Mouse (Mus musculus) liver (tissue): Measurements from ENCODE around the gene Tut4.

Experiments
- DNase-seq: peaks from one replicate; pipeline ENCODE4 v3.0.0-alpha.2; 2020; ENCODE audit warnings: mixed read lengths

Gene Tut4

DNA sequence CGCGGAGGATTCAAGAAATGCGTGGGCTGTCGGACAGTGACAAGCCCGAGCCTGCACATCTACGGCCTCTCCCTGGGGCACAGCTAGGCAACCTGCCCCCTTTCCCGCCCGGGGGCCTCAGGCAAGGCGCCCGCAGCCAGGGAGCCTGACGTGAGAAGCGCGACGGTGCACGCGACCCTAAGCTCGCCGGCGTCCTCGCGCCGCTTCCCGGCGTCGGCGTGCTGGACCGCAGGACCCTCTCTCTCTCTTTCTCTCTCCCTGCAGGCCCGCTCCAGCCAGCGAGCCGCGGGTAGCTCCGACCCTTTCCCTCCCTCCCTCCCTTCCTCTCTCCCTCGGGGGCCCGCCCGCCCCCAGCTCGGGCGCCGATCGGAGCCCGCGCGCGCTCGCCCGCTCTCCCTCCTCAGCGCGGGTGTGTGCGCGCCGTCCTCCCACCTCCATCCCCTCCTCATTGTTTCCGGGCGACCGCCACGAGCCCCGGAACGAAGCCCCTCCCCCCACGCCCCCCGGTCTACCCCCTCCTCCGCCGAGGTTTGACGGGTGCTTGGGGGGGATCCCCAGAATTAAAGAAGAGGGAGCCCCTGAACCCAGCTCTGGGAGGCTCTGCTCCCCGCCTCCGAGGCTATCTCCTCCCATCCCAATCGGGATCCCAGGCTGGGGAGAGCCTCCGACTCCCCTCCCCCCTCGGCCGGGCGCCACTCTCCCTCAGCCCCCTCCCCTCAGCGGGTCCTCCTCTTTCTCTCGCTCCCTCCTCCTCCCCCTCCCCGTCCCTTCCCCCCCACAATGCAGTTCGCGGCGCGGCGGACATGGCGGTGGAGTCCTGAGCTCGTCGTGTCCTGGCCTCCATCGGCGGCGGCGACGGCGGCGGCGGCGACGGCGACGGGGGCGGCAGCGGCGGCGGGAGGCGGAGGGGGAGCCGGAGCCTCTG lies at the start of gene Tut4:
Gene Tut4, plus strand, starts transcription at position 196 of the 925 bp plus-strand sequence.
- peak; percentile 87 for DNase-seq

DNA sequence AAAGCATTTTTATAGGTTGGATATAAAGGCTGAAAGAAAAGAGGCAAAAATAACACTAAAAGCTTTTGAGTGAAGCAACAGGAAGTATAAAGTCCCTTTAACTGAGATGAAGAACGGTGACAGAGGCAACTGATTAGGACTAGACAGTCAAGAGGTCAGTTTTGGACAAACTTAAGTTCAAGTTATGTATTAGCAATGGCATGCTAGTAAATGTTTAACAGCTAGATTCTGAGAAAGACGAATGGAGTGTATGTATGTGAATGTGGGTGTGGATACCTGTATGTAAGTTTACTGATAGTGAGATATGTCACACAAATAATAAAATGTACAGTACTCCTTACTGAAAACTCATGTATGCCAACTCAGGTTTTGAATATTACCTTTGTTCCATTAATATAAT lies 34.6 kb upstream of the Tut4 start:
- no peak for DNase-seq

DNA sequence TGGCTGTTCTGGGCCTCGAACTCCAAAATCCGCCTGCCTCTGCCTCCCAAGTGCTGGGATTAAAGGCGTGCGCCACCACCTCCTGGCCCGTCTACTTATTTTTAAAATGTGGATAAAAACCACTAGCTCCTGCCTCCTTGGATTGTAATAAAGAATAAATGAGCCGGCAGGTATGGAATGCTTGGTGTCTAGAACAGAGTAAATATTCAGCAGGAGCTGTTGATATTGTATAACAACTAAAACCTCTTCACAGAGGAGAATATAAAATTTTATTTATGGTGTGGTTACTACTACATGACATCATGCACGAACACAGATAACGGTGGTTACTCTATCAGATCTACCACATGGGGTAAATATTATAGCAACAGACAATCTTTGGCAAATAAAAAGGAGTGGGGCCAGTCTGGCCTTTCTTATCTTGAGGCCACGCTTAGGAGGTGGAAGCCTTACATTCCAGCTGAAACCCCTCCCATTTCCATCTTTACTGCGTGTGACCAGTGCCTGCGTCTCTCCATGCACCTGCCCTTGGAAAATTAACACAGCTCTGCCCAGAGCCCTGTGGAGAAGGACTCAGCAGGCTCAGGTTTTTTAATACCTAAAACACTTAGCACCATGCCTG lies 31.4 kb upstream of the Tut4 start:
- no peak for DNase-seq

DNA sequence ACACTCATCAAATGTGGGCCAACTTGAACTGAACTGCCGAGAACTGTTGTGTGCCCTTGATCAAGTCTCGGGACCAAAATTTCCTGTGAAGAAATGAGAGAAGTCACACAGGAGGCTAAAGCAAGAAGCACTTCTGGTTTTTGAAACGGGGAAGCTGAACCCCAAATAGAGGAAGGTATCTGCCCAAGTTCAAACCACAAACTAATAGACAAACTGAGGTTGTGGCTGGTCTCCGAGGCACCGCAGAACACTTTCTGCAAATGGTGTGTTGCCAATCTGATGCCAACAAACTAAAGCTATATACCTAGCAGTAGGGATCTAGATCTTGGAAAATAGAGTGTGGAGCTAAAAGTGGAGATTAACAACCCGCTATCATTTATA lies 30.9 kb upstream of the Tut4 start:
- DNase-seq: no peak

DNA sequence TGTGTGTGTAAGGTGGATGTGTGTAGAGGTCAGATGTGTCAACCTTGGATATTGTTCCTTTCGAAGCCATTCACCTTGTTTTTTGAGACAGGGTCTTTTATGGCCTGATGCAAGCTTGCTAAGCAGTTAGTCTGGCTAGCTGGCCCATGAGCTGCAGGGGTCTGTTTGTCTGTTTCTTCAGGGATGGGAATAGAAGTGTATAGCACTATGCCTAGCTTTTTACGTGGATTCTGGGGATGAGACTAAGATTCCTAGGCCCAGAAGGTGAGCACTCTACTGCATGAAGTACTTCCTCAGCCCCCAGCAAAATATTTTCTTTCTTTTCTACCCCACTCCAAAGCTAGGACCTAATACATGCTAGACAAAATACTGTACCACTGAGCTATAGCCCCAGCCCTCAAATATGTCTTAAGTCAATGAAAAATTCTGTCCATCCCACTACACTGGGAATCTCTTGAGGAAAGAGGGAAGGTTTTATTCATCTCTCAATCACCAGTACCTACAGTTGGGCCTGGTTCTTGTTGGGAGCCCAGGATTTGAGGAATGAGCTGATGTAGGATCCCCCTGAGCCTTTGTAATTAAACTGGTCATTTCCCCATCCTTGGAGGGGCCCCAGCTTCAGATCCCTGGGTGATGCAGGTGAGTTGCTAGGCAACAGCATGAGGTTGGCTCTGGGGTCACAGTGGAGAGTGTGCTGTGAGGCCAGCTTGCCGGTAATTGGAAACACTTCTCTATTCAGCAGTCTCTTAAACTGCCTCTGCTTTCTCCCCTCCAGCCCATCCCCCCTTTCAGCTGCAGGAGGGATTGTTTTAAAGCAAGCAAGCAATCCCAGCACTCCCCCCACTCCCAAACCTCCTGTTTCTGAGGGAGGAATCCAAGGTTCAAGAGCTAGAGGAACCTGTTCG lies 28.3 kb upstream of the Tut4 start:
- DNase-seq: peak; percentile 25

DNA sequence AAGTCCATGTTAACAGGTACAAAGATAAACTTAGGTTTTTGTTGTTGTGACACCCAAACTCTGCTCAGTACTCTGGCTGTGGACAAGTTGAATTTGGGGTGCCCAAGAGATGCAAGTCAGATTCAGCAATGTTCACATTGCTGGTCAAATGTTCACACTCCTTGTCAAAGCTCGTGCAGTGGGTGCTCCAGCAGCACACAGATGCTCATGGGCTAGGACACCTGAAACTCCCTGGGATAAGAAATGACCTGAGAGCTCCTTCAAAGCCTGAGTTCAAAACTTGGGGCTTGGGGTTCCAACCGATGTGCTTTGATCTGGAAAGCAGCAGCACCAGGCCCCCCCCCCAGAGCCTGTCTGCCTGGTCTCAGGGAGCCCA lies 27.7 kb upstream of the Tut4 start:
- no peak for DNase-seq

DNA sequence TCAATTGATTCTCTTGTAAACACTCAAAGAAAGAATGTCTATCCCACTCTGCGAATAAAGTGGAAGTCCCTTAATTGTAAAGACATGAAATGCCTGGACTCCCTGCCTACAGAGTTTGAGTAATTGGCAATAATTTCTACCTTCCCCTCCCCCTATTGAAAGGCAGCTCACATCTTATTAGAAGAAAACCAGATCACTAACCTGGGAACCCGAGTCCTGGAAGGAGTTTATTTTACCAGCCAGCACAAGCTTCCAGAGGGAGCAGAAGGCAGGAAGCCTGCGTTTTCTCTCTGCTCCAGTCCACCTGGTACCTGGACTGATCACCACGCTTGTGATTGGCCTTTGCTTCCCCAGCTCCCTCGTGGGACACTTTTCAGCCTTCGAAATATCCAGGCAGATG lies 25.9 kb upstream of the Tut4 start:
- no peak for DNase-seq

DNA sequence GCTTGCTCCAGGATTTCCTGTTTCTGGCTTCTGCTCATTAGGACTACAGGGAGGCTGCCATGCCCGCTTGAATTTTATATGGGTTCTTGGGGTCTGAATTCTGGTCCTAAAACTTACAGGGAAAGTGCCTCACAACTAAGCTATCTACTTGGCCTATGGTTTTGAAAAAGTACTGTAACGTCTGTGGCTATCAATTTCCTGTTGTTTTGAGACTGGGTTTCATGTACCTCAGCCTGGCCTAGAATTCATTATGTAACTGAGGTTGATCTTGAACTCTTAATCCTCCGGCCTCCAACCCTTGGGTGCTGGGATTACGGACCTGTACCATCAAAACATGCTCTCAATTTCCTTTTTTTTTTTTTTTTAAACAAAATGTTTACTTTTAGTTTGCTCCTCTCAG lies 25.0 kb upstream of the Tut4 start:
- DNase-seq: no peak

DNA sequence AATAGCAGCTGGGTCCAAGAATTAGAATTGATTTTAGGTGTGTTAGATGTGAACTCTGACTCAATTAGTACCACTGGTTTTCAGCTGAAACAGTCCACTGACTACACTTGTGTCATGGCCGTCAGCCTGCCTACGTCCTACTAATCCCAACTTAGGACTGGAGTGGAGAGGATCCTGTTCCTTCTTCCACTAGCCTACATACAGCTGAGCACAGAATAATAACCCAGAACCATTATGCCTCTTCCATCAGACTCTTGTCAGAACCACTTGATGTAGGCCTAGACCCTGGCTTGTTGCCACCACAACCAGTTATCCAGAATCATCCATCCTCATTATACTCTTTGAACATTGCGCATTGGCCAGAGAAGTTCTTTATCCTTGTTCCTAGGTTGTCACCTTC lies 24.4 kb upstream of the Tut4 start:
- DNase-seq: no peak

DNA sequence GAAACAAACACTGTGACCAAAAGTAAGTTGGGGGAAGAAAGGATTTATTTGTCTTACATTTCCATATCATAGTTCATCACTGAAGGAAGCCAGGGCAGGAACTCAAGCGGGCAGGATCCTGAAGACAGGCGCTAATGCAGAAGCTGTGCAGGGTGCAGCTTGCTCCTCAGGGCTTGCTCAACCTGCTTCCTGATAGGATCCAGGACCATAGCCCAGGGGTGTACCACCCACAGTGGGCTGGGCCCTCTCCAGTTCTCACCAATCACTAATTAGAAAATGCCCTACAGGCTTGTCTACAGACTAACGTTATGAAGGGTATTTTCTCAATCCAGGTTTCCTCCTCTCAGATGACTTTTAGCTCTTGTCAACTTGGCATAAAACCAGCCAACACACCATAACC lies 23.6 kb upstream of the Tut4 start:
- DNase-seq: peak; percentile 23

DNA sequence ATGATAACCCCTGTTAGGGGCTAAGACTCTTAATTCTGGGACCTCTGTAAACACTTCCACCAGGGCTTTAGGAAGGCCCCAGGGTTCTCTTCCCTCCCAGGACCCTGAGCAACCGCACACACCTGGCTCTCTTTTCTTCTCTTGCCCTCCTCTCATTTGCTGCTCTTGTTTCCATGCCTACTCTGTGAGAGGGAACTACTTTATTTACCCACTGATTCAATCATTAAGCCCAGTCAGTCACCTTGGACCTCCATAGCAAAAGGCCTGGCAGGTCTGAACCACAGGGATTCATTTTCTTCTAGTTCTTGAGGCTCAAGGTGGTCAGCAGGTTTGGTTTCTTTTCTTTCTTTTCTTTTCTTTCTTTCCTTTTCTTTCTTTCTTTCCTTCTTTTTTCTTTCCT lies 23.0 kb upstream of the Tut4 start:
- DNase-seq: no peak

DNA sequence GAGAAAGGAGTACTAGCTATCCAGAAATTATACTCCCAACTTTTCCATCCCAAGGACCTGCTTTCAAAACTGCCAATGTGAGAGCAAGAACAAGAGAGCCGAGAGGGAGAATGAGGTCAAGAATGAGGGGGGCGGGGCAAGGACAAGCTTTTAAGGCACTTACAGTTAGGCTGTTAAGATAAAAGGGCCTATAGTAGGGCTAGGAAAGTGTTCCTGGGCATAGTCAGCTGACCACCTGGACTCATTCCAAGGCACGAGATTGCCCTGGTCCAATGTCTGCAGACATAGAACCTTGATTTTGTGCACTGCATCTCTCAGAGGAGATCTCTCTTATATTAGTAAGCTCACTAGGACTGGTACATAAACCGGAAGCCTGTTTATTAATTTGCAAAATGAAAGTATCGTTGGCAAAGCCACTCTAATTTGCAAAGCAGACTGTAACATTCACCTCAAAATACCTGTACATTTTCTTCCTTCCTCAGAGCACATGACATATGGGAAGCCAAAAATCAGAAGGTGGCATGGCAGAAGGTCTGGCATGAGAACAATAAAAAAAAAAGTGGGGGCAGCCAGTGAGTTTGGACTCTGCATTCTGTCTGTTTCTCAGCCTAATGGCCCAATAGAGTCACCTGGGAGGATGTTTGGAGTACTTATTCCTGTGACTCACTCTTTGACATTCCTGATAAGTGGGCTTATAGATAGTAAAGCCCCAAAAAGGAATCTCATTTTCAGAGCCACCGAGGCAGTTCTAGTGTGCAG lies 21.0 kb upstream of the Tut4 start:
- DNase-seq: no peak

DNA sequence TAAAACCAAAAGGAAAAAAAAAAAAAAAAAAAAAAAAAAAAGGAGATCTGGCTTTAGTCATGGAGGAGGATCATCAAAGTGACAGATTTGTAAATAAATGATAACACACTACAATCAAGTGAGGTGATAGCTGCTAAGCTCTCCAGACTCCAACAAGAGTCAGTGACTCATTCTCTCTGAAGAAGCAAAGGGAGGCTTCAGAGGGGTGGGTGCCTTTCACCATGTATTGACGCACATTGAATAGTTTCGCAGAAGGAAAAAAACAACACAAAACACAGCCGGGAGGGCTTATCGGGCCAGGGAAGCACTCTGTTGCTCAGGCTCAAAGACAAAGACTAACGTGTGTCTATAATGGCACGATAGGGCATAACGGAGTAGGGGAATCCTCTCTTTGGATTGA lies 11.1 kb upstream of the Tut4 start:
- no peak for DNase-seq

DNA sequence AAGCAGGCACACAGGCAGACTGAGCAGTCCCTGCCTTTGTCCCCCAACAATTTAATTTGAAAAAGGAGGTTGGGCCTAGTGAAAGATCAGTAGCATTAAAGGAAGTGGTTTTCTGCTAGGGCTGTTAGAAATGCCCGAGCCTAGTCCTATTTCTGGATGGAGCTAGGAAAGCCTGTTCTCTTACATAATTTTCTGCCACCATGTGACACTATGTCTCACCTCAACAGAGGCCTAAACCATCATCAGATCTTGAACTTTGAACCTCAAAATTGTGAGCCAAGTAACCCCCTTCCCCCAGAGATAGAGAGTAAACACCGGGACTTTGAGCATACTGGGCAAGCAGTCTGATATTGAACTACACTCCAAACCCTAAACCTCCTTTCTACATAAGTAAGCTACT lies 3.2 kb upstream of the Tut4 start:
- no peak for DNase-seq

DNA sequence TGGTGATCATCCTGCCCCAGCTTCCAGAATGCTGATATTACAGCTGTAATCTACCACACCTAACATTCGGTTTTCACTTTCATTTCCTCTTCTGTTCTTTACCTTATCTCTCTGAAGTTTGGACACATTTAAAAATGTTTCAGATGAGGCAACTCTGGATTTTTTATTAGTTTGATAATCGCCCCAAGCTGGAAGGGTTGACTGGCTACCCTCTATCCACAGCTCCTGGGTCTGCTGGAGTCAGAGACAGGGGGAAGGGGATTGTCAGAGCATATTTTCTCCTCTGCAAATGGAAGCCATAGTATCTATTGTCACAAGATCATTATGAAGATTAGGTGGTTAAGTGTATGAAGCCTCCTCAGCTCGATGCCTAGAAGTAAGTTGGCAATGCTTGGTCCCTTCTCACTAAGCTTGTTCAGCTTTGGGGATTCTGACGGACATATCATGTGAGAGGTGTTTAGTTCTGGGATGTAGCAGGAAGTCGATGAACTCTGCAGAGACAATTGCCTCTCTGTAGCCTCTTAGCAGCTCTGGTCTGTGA lies 955 bp upstream of the Tut4 start:
- DNase-seq: no peak

DNA sequence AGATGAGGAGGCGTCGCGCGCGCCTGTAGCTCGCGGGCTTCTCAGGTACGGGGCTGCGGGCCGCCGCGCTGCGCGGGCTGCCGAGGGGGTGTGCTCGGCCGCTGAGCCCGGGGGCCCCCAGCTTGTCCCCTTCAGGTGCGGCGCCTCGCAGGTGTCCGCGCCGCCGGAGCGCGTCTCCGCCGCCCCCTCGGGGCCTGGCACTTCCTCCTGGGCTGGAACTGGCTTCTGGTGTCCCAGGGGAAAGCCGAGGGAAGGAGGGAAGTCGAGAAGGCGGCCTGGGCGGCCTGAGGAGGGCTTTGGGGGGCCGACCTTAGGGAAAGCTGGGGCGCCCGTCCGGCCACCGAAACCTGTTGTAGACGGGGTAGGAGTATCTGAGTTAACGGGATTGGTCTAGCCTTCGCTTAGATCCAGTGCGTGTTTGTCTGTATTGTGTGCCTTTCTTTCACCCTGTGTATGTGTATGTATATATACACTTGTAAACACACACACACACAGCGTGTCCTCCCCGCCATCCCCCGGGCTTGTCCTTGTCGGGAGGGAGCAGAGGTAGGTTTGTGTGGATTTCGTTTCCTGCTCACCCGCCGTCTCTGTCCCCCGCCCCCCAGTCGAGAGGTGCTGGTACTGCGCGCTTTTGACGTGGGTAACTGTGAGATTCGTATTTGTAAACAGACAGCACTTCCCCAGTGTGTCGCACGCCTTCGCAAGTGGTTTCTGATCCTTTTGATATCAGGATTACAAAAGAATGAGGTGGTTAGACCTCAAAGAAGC lies 1.1 kb downstream of the Tut4 start:
- DNase-seq: peak; percentile 74

DNA sequence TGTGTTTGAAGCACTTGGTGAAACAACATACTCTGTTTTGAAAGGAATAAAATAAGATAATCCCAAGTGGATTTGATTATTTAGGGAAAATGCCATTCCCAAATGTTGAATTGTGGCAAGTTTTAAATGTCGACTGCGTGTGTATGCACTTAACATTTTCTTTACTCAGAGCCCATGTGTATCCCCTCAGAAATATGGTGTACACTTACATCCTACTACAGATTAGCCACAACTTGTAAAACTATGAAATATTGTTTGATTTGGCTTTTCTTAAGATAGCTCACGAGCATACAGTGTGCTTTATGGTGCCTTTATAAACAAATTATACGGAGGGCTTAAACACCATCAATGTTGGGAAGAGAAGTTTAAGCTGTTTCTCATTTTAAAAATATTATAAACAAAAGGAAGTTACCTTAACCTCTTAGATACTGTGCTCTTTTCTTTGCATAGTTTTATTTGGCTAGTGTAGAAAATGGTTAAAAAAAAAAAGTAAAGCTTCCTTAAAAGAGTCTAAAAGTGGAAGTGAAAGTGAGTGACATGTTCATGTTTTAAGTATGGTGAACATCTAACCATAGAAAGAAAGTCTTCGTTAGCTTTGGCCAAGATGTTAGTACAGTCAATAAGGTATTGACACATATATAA lies 2.2 kb downstream of the Tut4 start:
- DNase-seq: no peak

DNA sequence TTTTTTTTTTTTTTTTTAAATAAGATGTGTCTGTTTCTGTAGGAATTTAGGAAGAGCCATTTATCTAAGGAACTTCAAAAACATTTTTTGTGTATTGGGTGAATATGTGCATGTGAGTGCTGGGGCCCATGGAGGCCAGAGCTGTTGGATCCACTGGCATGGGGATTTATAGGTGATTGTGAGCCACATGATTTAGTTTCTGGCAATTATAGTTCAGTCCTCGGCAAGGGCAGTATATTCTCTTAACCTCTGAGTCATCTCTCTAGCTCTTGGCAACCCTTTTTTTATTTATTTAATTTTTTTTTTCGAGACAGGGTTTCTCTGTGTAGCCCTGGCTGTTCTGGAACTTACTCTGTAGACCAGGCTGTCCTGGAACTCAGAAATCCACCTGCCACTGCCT lies 14.4 kb downstream of the Tut4 start:
- no peak for DNase-seq

DNA sequence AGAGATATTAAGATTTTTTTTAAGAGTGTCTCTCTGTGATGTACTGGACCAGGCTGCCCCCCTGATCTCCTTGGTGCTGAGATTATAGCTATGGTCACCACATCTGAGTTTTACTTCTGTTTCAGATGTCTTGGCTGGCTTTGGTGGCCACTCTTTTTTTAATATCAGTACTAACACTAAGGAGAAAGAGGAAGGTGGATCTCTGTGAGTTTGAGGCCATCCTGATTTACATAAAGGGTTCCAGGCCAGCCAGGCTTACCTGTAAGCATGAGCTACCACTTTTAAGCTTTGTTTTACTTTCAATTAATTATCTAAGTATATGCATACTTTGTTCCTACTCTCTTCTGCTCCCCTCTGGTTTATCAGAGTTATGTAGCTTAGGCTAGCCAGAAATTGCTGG lies 23.6 kb downstream of the Tut4 start:
- no peak for DNase-seq

DNA sequence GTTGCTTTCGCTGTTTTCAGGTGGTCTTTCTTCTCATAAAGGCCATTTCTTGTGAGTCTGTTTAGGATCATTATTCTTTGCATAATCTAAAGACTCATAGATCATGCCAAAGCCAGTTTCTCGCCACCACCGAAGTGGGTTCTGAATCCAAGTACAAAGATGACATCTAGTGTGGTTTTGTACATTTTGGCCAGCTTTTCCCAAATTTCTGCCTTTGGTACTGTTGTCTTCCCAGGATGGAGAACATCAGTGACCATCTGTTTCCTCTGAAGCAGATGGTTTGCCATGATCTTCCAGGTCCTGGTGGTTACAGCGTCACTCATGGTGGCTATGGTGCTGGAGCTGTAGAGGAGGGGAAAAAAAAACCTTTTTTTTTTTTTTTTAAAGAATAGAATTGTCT lies 25.0 kb downstream of the Tut4 start:
- no peak for DNase-seq

DNA sequence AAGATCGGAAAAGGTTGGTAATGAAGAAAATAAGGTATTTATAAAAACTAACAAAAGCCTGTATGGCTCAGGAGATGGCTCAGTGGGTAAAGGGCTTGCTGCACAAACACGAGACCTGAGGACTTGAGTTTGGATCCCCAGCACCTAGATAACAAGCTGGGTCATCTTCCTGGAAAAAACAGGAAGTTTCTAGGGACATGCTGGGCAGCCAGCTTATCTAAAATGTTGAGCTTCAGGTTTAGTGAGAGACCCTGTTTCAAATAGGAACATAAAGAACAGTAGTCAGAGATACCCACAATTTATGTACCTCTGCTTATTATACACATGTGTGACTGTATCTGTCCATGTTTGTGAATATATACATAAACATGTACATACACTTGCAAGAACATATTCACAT lies 43.8 kb downstream of the Tut4 start:
- no peak for DNase-seq
